Mouse (Mus musculus) right cerebral cortex, postnatal 10 days (tissue): ENCODE data around the gene Gm7970.
"Not testable (repeated sequence)": the region's sequence is repeated elsewhere in the genome, so short reads cannot be mapped to it uniquely, and the experiment has no call there.

Experiments used
- DNase-seq, 2 experiments: peaks; one replicate each; pipeline ENCODE4 v3.0.0; 2021; ENCODE audit warnings: low spot score in 2 of 2

Gm7970 gene

DNA sequence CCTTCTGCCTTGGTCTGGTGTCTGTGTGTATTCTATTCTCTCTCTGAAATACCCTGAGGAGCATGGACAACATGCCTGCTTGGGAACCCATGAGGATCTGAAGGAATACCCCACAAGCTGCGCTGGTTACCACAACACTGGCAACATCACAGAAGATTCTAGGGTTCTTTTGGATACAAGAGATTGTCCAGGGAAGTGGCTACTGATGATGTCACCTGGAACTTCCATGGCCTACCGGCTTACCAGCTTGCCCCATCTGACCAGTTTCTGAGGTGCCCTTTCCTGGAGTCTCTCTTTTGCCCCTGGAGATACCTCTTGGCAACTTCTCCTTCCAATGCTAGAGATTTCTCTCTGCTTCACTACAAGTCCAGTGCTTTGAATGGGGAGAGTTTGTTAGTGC, at the start of gene Gm7970:
Gm7970 (minus strand) TSS at position 101 of the 400 bp plus-strand sequence.
- not testable (repeated sequence) for DNase-seq

DNA sequence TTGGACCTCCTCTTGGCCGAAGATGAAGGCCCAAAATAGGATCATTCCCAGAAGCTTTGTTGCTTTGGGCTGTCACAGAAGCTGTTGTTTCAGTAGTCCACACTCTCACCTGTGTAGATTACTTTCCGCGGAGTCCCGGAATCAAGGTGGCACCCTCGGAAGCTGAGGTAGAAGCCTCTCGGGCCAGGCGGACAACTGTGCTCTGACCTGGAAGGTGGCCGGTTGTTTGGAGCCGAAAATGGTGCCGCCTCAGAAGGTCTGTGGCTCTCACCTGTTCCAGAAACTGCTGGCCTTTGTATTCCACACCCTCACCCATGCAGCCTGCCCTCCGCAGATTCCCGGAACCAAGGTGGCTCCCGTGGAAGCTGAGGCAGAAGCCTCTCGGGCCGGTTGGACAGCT, 45.6 kb upstream of the Gm7970 start:
- not testable (repeated sequence) for DNase-seq

DNA sequence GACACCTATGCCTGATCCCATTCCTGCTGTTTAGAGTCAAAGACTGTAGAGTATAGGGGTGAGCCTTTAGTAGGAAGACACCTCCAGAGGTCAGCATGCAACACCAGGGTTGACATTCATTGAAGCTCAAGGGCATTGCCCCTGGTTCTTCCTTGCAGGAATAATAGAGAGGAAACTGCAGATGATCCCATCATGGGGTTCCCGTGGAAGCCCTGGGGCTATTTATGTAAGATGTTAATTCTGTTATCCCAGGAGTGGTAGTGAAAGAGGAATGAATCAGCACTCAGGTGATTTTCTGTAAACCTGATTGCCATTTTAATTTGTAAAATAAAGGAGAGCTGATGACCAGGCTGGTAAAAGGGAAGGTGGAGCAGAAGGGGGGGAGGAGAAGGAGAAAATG, 31.0 kb upstream of the Gm7970 start:
- not testable (repeated sequence) for DNase-seq

DNA sequence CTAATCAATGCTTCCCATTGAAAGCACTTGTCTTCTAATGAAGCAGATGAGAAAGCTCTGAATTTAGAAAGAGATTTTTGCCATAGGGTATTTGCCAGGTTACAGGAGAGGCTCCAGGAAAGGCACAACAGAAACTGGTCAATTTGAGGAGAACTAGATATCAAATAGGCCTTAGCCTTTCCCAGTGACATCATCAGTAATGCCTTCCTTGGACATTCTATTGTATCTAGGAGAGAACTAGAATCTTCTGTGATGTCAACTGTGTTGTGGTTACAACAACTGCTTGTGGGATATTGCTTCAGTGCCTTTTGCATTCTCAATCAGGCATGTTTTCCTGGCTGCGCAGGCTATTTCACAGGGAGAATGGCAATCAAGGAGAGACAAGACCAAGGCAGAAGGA, 17.5 kb upstream of the Gm7970 start, which contains the start of gene 1700049E17Rik2:
1700049E17Rik2 (plus strand) TSS at position 301 of the 400 bp plus-strand sequence.
- not testable (repeated sequence) for DNase-seq

DNA sequence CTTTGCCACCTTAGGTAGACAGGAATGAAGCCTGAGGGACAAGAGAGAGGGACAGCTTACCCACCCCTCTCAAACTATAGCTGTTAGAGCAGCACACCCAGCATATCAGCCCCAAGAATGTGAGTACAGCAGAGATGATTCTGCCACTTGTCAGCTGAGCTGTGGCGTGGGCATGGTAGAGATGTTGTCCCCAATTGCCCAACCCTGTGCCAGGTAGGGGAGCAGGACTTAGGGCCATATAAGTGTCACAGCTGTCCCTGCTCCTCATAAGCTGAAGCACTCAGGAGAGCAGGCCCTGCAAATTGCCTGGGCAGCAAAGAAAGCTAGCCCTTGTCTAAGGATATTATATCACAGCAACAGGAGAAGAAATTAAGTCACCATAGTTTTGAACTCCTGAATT, 30.7 kb downstream of the Gm7970 start:
- DNase-seq = not testable (repeated sequence)

DNA sequence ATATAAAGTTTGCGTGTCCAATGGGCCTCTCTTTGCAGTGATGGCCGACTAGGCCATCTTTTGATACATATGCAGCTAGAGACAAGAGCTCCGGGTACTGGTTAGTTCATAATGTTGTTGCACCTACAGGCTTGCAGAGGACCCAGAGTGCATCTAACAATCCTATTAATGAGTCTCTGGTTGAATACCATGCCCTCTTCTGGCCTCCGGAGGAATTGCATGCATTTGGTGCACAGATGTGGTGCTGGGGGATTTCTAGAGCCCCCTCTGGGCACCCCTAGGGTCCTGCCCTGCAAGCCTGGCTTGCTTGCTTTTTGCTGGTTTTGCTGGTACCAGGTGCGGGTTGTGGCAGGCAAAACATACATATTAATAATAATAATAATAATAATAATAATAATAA, 34.7 kb downstream of the Gm7970 start:
- not testable (repeated sequence) for DNase-seq
